Mouse (Mus musculus): ENCODE results near the gene Lsm4. TPM values are rescaled to one million over a fixed set of nuclear protein-coding genes. Genes with fewer than 3 reads are reported as not detected.

The Lsm4 gene
- polyA plus RNA-seq, 1 experiment: 88.0 TPM

DNA sequence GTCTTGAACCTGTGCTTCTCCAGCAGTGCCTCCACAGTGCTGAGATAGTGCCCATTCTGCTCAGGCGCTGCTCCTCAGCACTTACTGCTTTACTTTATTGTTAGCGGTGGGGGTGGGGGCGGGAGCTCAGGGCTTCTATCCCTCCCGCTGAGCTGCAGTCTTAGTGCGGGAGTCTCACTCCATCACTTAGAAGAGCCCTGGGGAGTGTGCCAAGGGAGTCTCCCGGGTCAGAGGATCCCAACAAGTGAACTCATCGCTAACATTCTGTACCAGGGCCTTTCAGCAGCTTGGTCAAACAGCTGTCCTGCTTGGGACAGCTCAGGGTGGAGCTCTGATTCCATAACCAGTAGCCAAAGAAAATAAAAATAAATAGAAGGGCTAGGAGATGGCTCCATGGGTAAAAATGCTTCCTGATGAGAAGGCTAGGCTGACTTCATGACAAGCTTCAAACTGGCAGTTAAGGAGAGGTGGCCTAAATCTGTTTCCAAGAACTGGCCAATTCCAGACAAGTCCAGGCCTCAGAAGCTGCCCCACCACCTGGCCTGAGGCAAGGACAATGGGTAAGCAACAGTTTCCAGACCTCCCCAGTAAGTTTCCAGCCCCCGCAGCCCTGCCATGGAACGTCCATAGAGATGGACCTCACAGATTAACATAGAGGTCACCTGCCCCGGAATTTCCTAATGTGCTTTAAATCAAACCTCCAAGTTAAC lies 1.3 kb upstream of the Lsm4 start:
- no peaks in the 10 kb centered on the region for H3K9me3 ChIP-seq (ENCODE audit: control insufficient read depth, low read length)
- H3K4me3 ChIP-seq (replicated peaks): no peak overlapping the region
- H3K27me3 ChIP-seq (ENCODE audit: control insufficient read depth): no peaks in the 10 kb centered on the region
- H3K36me3 ChIP-seq (ENCODE audit: control insufficient read depth): peaks cover 22% of the 10 kb centered on the region
- no peak for TF ChIP-seq TAL1 (IDR thresholded peaks at IDR 0.05; ENCODE audit: low read length)
- no peak for TF ChIP-seq GATA1 (IDR thresholded peaks at IDR 0.05; ENCODE audit: low read length)
- H3K4me1 ChIP-seq (ENCODE audit: control insufficient read depth): peaks cover 53% of the 10 kb centered on the region

DNA sequence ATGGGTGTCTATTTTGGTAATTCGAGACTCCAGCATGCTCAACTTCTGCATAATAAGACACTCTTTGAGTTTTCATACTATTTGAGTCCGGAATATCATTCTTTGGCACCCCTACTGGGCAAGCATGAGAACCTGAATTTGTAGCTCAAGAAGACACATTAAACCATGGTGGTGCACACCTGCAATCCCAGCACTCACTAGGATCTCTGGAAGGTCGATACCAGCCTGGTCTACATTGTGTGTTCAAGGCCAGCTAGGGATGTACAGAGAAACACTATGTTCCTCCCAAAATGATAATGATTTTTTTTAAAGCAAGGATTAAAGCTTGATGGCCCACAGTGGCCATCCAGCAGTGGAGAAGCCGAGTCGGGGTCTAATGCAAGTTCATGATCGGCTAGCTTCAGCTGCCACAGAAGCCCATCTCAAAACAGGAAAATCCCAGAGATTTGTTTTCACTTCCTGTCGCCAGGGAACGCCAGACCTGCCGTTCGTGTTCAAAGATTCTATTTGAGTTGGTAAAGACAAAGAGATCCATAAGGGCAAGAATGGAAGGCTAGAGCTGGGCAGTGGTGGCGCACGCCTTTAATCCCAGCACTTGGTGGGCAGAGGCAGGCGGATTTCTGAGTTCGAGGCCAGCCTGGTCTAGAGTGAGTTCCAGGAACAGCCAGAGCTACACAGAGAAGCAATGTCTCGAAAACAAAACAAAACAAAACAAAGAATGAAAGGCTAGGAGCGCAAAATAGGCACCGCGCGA lies 546 bp upstream of the Lsm4 start:
- Histone ChIP-seq H3K4me3 (replicated peaks) (peak overlapping the region; percentile 86), H3K9me3 (ENCODE audit: control insufficient read depth, low read length) (no peaks in the 10 kb centered on the region), H3K4me1 (ENCODE audit: control insufficient read depth) (peaks cover 54% of the 10 kb centered on the region), H3K27me3 (ENCODE audit: control insufficient read depth) (no peaks in the 10 kb centered on the region), H3K36me3 (ENCODE audit: control insufficient read depth) (peaks cover 29% of the 10 kb centered on the region)
- TF ChIP-seq TAL1 (IDR thresholded peaks at IDR 0.05; ENCODE audit: low read length) (no peak), GATA1 (IDR thresholded peaks at IDR 0.05; ENCODE audit: low read length) (no peak)

DNA sequence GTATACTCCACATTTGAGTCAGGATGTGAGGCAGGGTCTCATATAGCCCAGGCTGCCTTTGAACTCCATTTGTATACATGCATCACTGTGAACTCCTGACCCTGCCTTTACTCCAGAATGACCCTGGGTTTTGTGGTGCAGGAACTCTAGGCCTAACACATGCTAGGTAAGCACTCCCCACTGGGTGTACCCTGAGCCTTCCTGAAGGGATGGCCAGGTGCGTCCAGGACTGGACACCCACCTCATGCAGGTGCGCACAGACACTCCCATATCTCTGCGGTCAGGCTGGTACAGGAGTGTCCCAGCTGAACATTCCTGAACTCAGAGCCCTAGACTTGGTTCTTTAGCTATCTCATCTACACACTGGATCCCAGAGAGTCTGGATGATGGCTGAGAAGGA lies 1.1 kb downstream of the Lsm4 start:
- TF ChIP-seq TAL1 (IDR thresholded peaks at IDR 0.05; ENCODE audit: low read length) (no peak), GATA1 (IDR thresholded peaks at IDR 0.05; ENCODE audit: low read length) (no peak)
- peaks cover 70% of the 10 kb centered on the region for H3K4me1 ChIP-seq (ENCODE audit: control insufficient read depth)
- H3K4me3 ChIP-seq (replicated peaks): peak overlapping the region; percentile 86
- peaks cover 7% of the 10 kb centered on the region for H3K9me3 ChIP-seq (ENCODE audit: control insufficient read depth, low read length)
- H3K36me3 ChIP-seq (ENCODE audit: control insufficient read depth): peaks cover 45% of the 10 kb centered on the region
- no peaks in the 10 kb centered on the region for H3K27me3 ChIP-seq (ENCODE audit: control insufficient read depth)

DNA sequence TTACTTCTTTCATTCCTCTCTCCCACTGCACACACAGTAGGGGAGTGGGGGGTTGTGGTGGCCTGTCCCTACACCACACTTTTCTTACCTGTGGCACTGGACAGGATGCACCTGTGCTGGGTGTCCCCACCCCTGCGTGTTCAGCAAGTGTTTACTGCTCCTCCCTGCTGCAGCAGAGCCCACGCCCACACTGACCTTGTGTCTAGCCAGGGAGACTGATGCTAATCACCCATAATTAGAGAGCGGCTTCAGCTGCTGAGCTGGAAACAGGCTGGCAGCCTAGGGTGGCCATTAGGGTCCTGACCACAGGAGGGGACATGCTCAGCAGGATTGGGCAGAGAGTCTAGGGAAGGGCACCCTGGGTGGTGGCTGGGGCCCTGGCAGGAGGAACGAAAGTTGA lies 1.7 kb downstream of the Lsm4 start:
- Histone ChIP-seq H3K27me3 (ENCODE audit: control insufficient read depth) (no peaks in the 10 kb centered on the region), H3K4me3 (replicated peaks) (peak overlapping the region; percentile 86), H3K4me1 (ENCODE audit: control insufficient read depth) (peaks cover 76% of the 10 kb centered on the region), H3K9me3 (ENCODE audit: control insufficient read depth, low read length) (peaks cover 7% of the 10 kb centered on the region), H3K36me3 (ENCODE audit: control insufficient read depth) (peaks cover 51% of the 10 kb centered on the region)
- TF ChIP-seq TAL1 (IDR thresholded peaks at IDR 0.05; ENCODE audit: low read length) (no peak), GATA1 (IDR thresholded peaks at IDR 0.05; ENCODE audit: low read length) (no peak)

DNA sequence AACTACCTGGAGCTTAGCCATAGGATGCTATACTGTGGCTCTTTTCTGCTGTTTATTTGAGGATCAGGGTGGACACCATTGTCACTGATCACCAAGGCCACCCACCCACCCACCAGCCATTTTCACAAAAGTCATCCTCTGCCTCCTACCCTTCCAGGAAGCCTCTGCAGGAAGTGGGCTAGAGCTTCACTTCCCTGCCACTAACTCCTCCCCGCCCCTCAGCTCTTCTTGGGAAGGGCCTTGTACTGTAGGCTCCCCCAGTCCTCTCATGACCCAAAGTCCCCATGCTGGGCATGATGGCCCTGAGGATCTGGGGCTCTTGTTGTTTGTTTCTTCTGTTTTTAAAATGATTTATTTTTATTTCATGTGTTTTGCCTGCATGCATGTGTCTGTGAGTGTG lies 2.3 kb downstream of the Lsm4 start:
- Histone ChIP-seq H3K36me3 (ENCODE audit: control insufficient read depth) (peaks cover 57% of the 10 kb centered on the region), H3K4me3 (replicated peaks) (no peak overlapping the region), H3K4me1 (ENCODE audit: control insufficient read depth) (peaks cover 82% of the 10 kb centered on the region), H3K27me3 (ENCODE audit: control insufficient read depth) (no peaks in the 10 kb centered on the region), H3K9me3 (ENCODE audit: control insufficient read depth, low read length) (peaks cover 7% of the 10 kb centered on the region)
- TF ChIP-seq GATA1 (IDR thresholded peaks at IDR 0.05; ENCODE audit: low read length) (no peak), TAL1 (IDR thresholded peaks at IDR 0.05; ENCODE audit: low read length) (no peak)

DNA sequence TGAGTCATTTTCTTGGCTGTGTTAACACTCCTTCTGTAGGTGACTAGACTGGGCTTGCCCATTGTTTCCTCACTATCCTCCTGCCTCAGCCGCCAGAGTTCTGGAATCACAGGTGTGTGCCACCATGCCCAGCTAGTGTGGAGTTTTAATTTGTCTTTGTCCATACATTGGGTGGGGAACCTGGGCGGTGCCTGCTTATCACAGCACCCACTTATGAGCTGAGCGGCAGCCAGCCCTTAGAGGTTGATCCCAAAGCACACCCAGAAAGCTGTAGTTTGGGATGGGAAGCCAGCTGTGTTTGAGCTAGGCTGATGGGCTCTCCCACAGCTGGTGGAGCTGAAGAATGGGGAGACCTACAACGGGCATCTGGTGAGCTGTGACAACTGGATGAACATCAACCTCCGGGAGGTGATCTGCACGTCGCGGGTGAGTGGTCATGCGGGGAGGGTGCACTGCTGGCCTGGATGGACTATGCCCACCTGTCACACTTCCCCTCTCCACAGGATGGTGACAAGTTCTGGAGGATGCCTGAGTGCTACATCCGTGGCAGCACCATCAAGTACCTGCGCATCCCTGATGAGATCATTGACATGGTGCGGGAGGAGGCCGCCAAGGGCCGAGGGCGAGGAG lies 4.5 kb downstream of the Lsm4 start:
- H3K4me1 ChIP-seq (ENCODE audit: control insufficient read depth): peaks cover 89% of the 10 kb centered on the region
- H3K36me3 ChIP-seq (ENCODE audit: control insufficient read depth): peaks cover 60% of the 10 kb centered on the region

DNA sequence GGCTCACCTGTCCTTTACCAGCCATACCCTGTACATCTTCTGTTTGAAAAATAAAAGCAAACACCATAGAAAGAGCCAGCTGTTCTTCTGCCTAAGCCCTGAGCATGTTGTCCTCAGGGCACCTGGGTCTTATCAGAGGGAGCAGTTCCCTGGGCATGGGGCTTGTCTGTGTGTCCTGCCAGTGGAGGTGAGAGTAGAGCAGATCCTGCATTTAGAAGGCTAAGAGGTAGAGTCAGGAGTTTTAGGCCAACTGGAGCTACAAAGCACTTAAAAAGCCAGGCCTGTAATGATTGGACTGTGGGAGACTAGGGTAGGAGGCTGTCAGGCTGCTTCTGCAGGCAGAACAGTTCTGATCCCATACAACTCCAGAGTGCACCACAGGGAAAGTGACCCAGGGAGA lies 5.6 kb downstream of the Lsm4 start:
- Histone ChIP-seq H3K4me1 (ENCODE audit: control insufficient read depth) (peaks cover 85% of the 10 kb centered on the region), H3K36me3 (ENCODE audit: control insufficient read depth) (peaks cover 60% of the 10 kb centered on the region), H3K4me3 (replicated peaks) (no peak overlapping the region), H3K9me3 (ENCODE audit: control insufficient read depth, low read length) (peaks cover 7% of the 10 kb centered on the region), H3K27me3 (ENCODE audit: control insufficient read depth) (peaks cover 3% of the 10 kb centered on the region; the same call in 1 of the 2 replicates)
- no peak for TF ChIP-seq GATA1 (IDR thresholded peaks at IDR 0.05; ENCODE audit: low read length)

More for the DNA sequence above, 4.5 kb downstream of the Lsm4 start:
- Histone ChIP-seq H3K9me3 (ENCODE audit: control insufficient read depth, low read length) (peaks cover 7% of the 10 kb centered on the region), H3K4me3 (replicated peaks) (peak overlapping the region; percentile 28), H3K27me3 (ENCODE audit: control insufficient read depth) (no peaks in the 10 kb centered on the region; the same call in 1 of the 2 replicates)
- no peak for TF ChIP-seq GATA1 (IDR thresholded peaks at IDR 0.05; ENCODE audit: low read length)
- no peak for TF ChIP-seq TAL1 (IDR thresholded peaks at IDR 0.05; ENCODE audit: low read length)

DNA sequence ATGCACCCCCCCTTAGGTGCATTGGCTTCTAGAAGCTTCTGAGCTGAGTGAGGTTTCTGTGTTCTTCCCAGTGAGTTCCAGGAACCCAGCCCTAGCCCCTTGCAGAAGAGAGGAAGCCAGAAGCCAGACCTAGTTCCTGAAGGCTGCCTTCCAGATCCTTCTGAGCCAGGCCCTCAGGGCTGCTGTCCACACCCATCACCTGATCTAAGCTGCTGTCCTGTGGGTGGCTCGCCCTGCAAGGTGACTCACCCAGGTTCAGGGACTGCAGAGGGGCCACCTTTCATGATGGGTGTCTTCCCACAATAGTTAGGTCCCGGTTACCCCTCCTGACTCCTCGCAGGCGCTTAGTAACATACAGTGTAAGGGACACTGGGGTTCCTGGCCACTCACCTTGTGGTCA lies 6.4 kb downstream of the Lsm4 start:
- Histone ChIP-seq H3K4me1 (ENCODE audit: control insufficient read depth) (peaks cover 78% of the 10 kb centered on the region), H3K36me3 (ENCODE audit: control insufficient read depth) (peaks cover 57% of the 10 kb centered on the region), H3K4me3 (replicated peaks) (no peak overlapping the region), H3K9me3 (ENCODE audit: control insufficient read depth, low read length) (peaks cover 7% of the 10 kb centered on the region), H3K27me3 (ENCODE audit: control insufficient read depth) (peaks cover 10% of the 10 kb centered on the region)
- TF ChIP-seq GATA1 (IDR thresholded peaks at IDR 0.05; ENCODE audit: low read length): no peak
- no peak for TF ChIP-seq TAL1 (IDR thresholded peaks at IDR 0.05; ENCODE audit: low read length)

DNA sequence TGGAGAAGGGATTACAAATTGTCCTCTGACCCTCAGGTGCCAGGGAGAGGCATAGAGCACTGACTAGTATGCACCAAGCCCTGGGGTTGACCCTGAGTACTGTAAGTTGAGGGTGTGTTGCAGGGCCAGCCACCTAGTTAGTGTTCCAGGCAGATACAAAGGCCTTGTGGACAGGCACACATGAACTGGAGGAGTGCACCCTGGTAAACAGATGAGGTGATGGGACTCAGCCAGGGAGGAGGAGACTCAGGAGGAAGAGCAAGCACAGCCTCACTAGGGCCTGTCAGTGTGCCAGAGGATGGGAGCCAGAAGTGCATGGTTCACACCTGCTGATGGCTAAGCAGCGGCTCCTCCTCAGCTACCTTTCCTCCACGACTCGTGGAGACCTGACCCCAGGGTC lies 7.0 kb downstream of the Lsm4 start:
- no peak for TF ChIP-seq TAL1 (IDR thresholded peaks at IDR 0.05; ENCODE audit: low read length)
- TF ChIP-seq GATA1 (IDR thresholded peaks at IDR 0.05; ENCODE audit: low read length): no peak
- Histone ChIP-seq H3K9me3 (ENCODE audit: control insufficient read depth, low read length) (peaks cover 7% of the 10 kb centered on the region), H3K4me1 (ENCODE audit: control insufficient read depth) (peaks cover 72% of the 10 kb centered on the region), H3K36me3 (ENCODE audit: control insufficient read depth) (peaks cover 54% of the 10 kb centered on the region), H3K4me3 (replicated peaks) (no peak overlapping the region), H3K27me3 (ENCODE audit: control insufficient read depth) (peaks cover 12% of the 10 kb centered on the region)
